Mouse (Mus musculus): Measurements from ENCODE around the gene Trim71. TPM values are rescaled to one million over a fixed set of nuclear protein-coding genes. Genes with fewer than 3 reads are reported as not detected.
A peak's percentile ranks its signal among the peaks of the same experiment; 100 is the strongest.

Trim71 gene
- polyA plus RNA-seq, 1 experiment from 2014 or later, result 0.32 TPM

GRCm38 (mm10) chr9:114554355-114554979 lies 9.7 kb downstream of the Trim71 start:
- 52% methylated on average over 5 of the region's 5 CpGs for WGBS
- ATAC-seq, result peak; percentile 67

GRCm38 (mm10) chr9:114553828-114554227 lies 10.3 kb downstream of the Trim71 start:
- H3K36me3 ChIP-seq, result no peaks in the 10 kb centered on the region
- H3K4me2 ChIP-seq (replicated peaks), result no peak overlapping the region
- no peak overlapping the region for H3K4me3 ChIP-seq (replicated peaks)
- peaks cover 11% of the 10 kb centered on the region for H3K27me3 ChIP-seq
- H3K4me1 ChIP-seq (replicated peaks), result peaks cover 19% of the 10 kb centered on the region
- H3K27ac ChIP-seq, result no peak overlapping the region
- H3K9ac ChIP-seq (replicated peaks), result no peak overlapping the region
- no peaks in the 10 kb centered on the region for H3K9me3 ChIP-seq
- no peak for ATAC-seq

More at GRCm38 (mm10) chr9:114554355-114554979, 9.7 kb downstream of the Trim71 start:
- Histone ChIP-seq H3K27me3 (peaks cover 17% of the 10 kb centered on the region), H3K9ac (replicated peaks) (no peak overlapping the region), H3K36me3 (no peaks in the 10 kb centered on the region), H3K4me3 (replicated peaks) (no peak overlapping the region), H3K27ac (no peak overlapping the region), H3K4me2 (replicated peaks) (no peak overlapping the region), H3K9me3 (no peaks in the 10 kb centered on the region), H3K4me1 (replicated peaks) (peaks cover 14% of the 10 kb centered on the region)

GRCm38 (mm10) chr9:114550033-114550432 lies 14.1 kb downstream of the Trim71 start:
- Histone ChIP-seq H3K4me2 (replicated peaks) (no peak overlapping the region), H3K9me3 (no peaks in the 10 kb centered on the region), H3K36me3 (no peaks in the 10 kb centered on the region), H3K9ac (replicated peaks) (no peak overlapping the region), H3K4me3 (replicated peaks) (no peak overlapping the region), H3K27me3 (0 out of 2 replicates have a peak, but pooled peaks cover 5% of the 10 kb centered on the region), H3K4me1 (replicated peaks) (peaks cover 34% of the 10 kb centered on the region), H3K27ac (no peak overlapping the region)
- WGBS, result 20% methylated on average over 6 of the region's 6 CpGs
- ATAC-seq, result no peak

GRCm38 (mm10) chr9:114549117-114549516 lies 15.1 kb downstream of the Trim71 start:
- WGBS, result 12% methylated on average over 5 of the region's 5 CpGs
- no peak overlapping the region for H3K9ac ChIP-seq (replicated peaks)

GRCm38 (mm10) chr9:114548496-114548895 lies 15.7 kb downstream of the Trim71 start:
- H3K27ac ChIP-seq, result no peak overlapping the region
- peaks cover 37% of the 10 kb centered on the region for H3K4me1 ChIP-seq (replicated peaks)
- H3K4me3 ChIP-seq (replicated peaks), result no peak overlapping the region
- H3K9ac ChIP-seq (replicated peaks), result no peak overlapping the region
- no peaks in the 10 kb centered on the region for H3K36me3 ChIP-seq
- H3K9me3 ChIP-seq, result no peaks in the 10 kb centered on the region
- no peak for ATAC-seq
- H3K27me3 ChIP-seq, result peaks cover 5% of the 10 kb centered on the region; the same call in 1 of the 2 replicates
- 36% methylated on average over 4 of the region's 4 CpGs for WGBS
- H3K4me2 ChIP-seq (replicated peaks), result no peak overlapping the region

More at GRCm38 (mm10) chr9:114549117-114549516, 15.1 kb downstream of the Trim71 start:
- no peak for ATAC-seq
- H3K36me3 ChIP-seq, result no peaks in the 10 kb centered on the region
- peaks cover 34% of the 10 kb centered on the region for H3K4me1 ChIP-seq (replicated peaks)
- H3K9me3 ChIP-seq, result no peaks in the 10 kb centered on the region
- H3K27ac ChIP-seq, result no peak overlapping the region
- no peak overlapping the region for H3K4me2 ChIP-seq (replicated peaks)
- H3K27me3 ChIP-seq, result peaks cover 5% of the 10 kb centered on the region; the same call in 1 of the 2 replicates
- no peak overlapping the region for H3K4me3 ChIP-seq (replicated peaks)

GRCm38 (mm10) chr9:114547643-114548077 lies 16.5 kb downstream of the Trim71 start:
- peaks cover 37% of the 10 kb centered on the region for H3K4me1 ChIP-seq (replicated peaks)
- H3K27me3 ChIP-seq, result peaks cover 7% of the 10 kb centered on the region; the same call in 1 of the 2 replicates
- 26% methylated on average over 6 of the region's 6 CpGs for WGBS

GRCm38 (mm10) chr9:114546765-114547164 lies 17.4 kb downstream of the Trim71 start:
- H3K27ac ChIP-seq, result no peak overlapping the region
- no peak for ATAC-seq
- peaks cover 7% of the 10 kb centered on the region; the same call in 1 of the 2 replicates for H3K27me3 ChIP-seq
- H3K9ac ChIP-seq (replicated peaks), result no peak overlapping the region
- no peaks in the 10 kb centered on the region for H3K9me3 ChIP-seq
- 72% methylated on average over 12 of the region's 12 CpGs for WGBS
- H3K4me2 ChIP-seq (replicated peaks), result no peak overlapping the region
- no peak overlapping the region for H3K4me3 ChIP-seq (replicated peaks)
- H3K4me1 ChIP-seq (replicated peaks), result peaks cover 37% of the 10 kb centered on the region
- H3K36me3 ChIP-seq, result no peaks in the 10 kb centered on the region

More at GRCm38 (mm10) chr9:114547643-114548077, 16.5 kb downstream of the Trim71 start:
- no peak overlapping the region for H3K4me2 ChIP-seq (replicated peaks)
- H3K9ac ChIP-seq (replicated peaks), result no peak overlapping the region
- H3K9me3 ChIP-seq, result no peaks in the 10 kb centered on the region
- no peaks in the 10 kb centered on the region for H3K36me3 ChIP-seq
- H3K27ac ChIP-seq, result no peak overlapping the region
- H3K4me3 ChIP-seq (replicated peaks), result no peak overlapping the region
- ATAC-seq, result no peak

- no peaks in the 10 kb centered on the region for H3K9me3 ChIP-seq
- H3K36me3 ChIP-seq, result no peaks in the 10 kb centered on the region
- no peak overlapping the region for H3K4me3 ChIP-seq (replicated peaks)
- peaks cover 34% of the 10 kb centered on the region for H3K4me1 ChIP-seq (replicated peaks)
- 35% methylated on average over 9 of the region's 9 CpGs for WGBS
- no peak for ATAC-seq
- H3K9ac ChIP-seq (replicated peaks), result no peak overlapping the region
- H3K4me2 ChIP-seq (replicated peaks), result no peak overlapping the region
- no peak overlapping the region for H3K27ac ChIP-seq
- H3K27me3 ChIP-seq, result peaks cover 5% of the 10 kb centered on the region; the same call in 1 of the 2 replicates
Measured at GRCm38 (mm10) chr9:114544754-114545393, 19.3 kb downstream of the Trim71 start.

GRCm38 (mm10) chr9:114543882-114544753 lies 20.1 kb downstream of the Trim71 start:
- no peak overlapping the region for H3K4me2 ChIP-seq (replicated peaks)
- no peak overlapping the region for H3K4me3 ChIP-seq (replicated peaks)
- H3K4me1 ChIP-seq (replicated peaks), result peaks cover 30% of the 10 kb centered on the region
- peaks cover 5% of the 10 kb centered on the region; the same call in 1 of the 2 replicates for H3K27me3 ChIP-seq
- H3K9ac ChIP-seq (replicated peaks), result no peak overlapping the region
- 70% methylated on average over 17 of the region's 17 CpGs for WGBS
- no peaks in the 10 kb centered on the region for H3K9me3 ChIP-seq
- H3K36me3 ChIP-seq, result no peaks in the 10 kb centered on the region
- ATAC-seq, result no peak
- no peak overlapping the region for H3K27ac ChIP-seq

- H3K4me1 ChIP-seq (replicated peaks), result peaks cover 19% of the 10 kb centered on the region; the same call in 1 of the 2 replicates
- no peak overlapping the region for H3K9ac ChIP-seq (replicated peaks)
- no peak for ATAC-seq
- WGBS, result 22% methylated on average over 1 of the region's 1 CpGs
- no peak overlapping the region for H3K4me3 ChIP-seq (replicated peaks)
- H3K4me2 ChIP-seq (replicated peaks), result no peak overlapping the region
- no peak overlapping the region for H3K27ac ChIP-seq
- H3K36me3 ChIP-seq, result no peaks in the 10 kb centered on the region
- peaks cover 2% of the 10 kb centered on the region; the same call in 1 of the 2 replicates for H3K27me3 ChIP-seq
- H3K9me3 ChIP-seq, result no peaks in the 10 kb centered on the region
Measured at GRCm38 (mm10) chr9:114541279-114541741, 22.9 kb downstream of the Trim71 start.

GRCm38 (mm10) chr9:114538996-114539563 lies 25.1 kb downstream of the Trim71 start:
- no peak overlapping the region for H3K4me3 ChIP-seq (replicated peaks)
- H3K4me1 ChIP-seq (replicated peaks), result peaks cover 11% of the 10 kb centered on the region; the same call in 1 of the 2 replicates
- H3K27me3 ChIP-seq, result peaks cover 2% of the 10 kb centered on the region; the same call in 1 of the 2 replicates
- 73% methylated on average over 7 of the region's 7 CpGs for WGBS
- no peaks in the 10 kb centered on the region for H3K36me3 ChIP-seq
- no peak overlapping the region for H3K4me2 ChIP-seq (replicated peaks)
- H3K9ac ChIP-seq (replicated peaks), result no peak overlapping the region
- no peaks in the 10 kb centered on the region for H3K9me3 ChIP-seq
- no peak for ATAC-seq
- no peak overlapping the region for H3K27ac ChIP-seq
